Mouse (Mus musculus): Measurements from ENCODE around the gene Psmd11.

GRCm38 (mm10) chr11:80510124-80510523 lies 81.7 kb downstream of the Psmd11 start:
- no peak for TF ChIP-seq CTCF (IDR thresholded peaks at IDR 0.05; ENCODE audit: extremely low read depth, insufficient read length, insufficient replicate concordance, low read depth, low read length)
- TF ChIP-seq POLR2A (IDR thresholded peaks at IDR 0.05; ENCODE audit: low read depth, low read length) = no peak
